Mouse (Mus musculus): ENCODE data around the gene Pbx1.

Gene Pbx1

DNA sequence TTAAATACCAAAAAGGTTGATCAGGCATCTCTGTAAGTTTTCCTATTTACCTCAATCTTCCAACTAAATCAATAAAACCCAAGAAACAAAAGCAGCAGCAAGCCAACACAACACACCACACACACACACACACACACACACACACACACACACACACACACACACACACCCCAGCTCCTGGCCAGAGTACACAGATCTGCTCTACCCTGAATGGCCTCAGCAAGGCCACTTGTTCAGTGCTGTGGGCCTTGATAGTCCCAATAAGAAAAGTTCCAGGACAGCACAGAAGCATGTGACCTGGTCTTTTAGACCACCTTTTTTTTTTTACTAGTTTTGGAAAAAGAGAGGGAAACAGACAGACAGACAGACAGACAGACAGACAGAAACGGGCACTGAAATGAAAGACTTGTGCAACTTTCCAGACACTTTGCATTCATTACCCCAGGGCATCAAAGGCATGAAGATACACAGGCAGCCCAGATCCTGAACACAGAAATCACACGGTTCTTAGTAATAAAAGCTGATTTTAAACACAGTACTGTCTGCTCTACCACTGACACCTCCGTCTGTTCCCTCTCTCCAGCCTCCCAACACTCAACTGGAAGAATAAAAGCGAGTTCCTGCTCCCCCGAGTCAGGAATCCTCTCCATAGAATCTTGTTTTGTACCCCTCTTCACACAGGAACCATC lies 6.9 kb downstream of the Pbx1 start:
- DNase-seq, result no peak

DNA sequence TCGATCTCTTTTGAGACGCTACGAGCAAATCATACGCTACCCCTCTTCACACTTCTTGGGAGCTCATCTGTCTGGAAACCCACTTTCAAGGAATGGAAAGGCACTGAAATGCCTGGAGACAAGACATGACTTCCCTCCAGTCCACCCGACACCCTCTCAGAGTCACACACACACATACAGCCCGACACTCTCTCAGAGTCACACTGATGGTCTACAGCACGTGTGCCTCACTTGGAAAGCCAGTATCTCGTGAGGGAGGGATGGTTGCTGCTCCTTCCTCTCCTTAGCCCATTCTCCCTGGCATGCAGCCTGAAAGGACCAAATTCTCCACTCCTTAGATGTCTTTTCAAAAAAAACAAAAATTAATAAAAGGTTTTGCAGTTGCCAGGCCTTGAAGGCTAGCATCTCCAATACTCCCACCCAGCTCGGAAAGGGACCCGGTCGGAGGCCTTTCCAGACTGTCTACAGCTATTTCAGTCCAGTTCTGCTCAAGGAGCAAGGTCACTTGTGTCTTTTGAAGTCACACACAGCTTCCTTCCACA lies 8.6 kb downstream of the Pbx1 start:
- DNase-seq, result no peak

DNA sequence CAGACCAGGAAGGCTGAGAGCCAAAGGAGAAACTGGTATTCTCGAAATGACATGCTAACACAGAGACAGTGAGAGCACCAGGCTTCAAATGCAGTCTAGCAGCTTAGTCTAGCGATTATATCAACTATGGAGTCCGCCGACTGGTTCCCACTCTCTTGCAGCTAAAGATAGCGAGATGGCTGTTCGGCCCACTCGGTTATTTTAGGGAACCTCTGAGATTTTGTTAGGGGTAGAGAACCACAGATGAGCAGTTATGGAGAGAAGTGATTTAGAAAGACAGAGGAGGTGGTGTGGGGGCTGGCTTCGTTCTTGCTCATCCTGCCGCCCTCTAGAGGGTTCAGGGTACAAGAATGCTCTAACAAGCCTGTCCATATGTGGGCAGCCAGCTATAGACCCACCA lies 13.2 kb downstream of the Pbx1 start:
- DNase-seq, result no peak

DNA sequence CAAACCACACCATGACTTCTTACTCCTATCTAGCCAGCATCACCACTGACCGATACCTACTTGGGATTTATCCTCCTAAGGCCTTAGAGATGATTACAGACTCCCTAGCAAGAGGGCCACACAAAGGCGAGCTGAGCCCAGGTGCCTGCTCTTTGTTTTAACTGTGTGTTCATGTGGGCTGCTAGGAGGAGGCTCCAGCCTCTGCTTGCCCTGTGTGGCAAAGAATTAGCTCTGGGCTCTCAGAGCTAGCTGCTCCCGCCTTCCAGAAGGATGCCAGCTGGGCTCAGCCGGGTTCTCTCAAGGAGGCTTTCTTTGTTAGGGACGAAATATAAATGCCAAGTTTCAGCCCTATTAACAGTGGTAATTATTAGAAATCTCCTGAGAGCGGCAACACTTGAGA lies 14.4 kb downstream of the Pbx1 start:
- DNase-seq, result no peak

DNA sequence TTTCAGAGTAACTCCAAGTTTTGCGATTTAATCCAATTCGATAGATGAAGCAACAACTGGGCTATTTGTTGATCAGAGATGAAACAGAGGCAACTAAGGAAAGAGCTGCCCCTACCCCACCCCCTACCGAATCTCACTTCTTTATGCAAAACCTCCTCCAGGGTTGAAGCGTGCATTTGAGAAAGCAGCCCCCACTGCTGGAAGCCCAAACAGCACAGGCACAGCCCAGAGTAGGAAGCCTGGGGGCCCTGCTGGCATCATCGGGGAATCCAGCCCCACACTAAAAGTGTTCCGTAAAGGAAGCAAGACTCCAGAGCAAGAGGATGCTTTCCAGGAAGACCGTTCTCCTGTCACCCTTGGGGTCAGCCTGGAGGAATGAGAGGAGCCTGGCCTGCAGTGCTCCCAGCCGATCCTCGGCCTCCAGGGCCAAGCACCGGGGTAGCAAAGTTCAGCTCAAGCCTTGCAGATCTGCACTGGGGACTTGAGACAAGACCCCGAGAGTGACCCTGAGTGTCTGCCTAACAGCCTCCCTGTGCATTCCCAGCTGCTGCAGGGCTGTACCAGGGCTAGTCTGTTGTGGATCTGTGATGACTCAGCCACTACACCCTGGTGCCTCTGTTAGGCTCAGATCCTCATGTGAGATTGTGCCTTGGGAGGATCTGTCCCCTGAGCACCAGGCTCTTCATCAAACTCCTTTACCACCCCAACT lies 15.2 kb downstream of the Pbx1 start:
- DNase-seq, result no peak

DNA sequence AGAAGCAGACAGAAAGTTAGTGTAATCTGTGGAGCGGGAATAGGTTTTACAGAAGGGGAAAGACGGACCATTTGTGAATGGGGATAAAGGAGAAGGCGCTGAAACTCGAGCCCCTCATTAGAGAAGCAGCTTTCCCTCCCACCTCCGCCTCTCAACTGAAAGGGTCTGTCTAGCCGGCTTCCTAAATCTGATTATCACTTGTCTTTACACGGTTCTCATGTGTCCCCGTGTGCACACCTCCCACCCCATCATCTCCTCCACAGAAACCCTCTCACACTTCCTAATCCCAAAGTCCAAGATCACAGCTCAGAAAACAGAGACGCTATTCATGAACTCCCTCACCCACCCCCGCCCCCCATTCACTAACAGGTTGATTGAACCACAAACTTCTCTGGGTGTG lies 21.5 kb downstream of the Pbx1 start:
- no peak for DNase-seq

DNA sequence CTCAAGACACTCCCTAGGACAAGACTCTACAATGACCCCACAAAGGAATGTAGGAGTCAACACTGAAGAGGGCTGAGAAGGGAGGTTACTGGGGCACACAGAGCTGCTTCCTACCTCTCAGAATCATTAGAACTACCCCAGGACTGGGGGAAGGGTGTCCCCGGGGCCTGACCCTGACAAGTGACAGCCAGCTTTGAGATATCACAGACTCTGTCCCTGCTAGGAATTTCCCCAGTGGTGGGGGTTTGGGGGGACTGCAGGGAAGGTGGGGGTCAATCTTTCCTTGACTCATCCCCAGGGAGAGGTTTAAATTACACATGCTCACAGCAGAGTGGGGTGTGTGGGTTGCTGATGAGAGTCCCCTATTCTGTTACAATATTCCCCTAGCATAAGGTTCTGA lies 22.0 kb downstream of the Pbx1 start:
- DNase-seq, result no peak

DNA sequence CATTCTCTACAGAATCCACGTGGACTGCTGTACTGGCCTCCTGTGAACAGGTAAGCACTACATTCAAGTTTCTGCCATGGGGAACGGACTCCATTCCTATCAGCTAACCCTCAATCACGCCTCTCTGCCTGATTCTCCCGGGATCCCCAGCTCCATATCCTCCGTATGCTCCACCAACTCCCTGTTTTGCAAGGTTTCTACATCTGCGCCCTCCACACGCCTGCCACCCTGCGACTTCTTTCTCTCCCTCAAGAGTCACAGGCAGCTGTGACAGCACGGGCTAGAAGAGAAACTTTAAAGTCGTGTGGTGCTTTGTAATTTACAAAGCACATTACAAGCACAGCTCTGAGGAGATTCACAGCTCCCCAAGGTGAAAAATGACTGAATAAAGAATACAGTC lies 23.3 kb downstream of the Pbx1 start:
- no peak for DNase-seq

DNA sequence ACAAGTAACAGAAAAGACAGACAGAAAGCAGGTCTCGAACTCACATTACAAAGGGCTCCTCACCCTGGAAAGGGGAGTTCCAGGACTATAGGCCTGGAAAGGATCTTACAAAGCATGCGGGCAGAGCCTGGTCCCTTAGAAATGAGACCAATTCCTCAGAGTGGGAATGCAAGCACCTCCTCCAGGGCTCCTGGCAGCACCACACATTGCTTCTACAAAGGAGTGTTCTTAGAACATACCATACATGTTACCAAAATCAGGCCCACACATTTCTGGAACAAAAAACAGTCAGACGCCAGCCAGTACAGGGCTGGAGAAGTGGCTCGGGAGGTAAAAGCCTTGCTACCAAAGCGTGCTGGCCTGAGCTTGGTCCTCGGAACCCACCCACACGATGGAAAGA lies 24.1 kb downstream of the Pbx1 start:
- no peak for DNase-seq

DNA sequence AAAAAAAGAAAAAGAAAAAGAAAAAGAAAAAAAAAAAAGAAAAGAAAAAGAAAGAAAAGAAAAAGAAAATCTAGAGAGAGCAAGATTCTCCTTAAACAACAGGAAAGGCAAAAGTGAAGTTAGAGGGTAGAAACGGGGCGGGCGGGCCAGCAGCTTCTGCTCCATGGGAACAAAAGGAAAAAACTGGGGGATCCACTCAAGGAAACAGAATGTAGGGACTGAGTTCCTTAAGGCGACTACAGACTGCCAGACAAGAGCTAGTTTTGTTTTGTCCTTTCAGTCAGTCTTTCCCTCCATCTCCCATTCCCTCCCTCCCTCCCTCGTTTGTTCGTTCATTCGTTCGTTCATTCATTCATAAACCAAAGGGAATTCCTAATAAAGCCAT lies 25.8 kb downstream of the Pbx1 start:
- DNase-seq, result no peak

DNA sequence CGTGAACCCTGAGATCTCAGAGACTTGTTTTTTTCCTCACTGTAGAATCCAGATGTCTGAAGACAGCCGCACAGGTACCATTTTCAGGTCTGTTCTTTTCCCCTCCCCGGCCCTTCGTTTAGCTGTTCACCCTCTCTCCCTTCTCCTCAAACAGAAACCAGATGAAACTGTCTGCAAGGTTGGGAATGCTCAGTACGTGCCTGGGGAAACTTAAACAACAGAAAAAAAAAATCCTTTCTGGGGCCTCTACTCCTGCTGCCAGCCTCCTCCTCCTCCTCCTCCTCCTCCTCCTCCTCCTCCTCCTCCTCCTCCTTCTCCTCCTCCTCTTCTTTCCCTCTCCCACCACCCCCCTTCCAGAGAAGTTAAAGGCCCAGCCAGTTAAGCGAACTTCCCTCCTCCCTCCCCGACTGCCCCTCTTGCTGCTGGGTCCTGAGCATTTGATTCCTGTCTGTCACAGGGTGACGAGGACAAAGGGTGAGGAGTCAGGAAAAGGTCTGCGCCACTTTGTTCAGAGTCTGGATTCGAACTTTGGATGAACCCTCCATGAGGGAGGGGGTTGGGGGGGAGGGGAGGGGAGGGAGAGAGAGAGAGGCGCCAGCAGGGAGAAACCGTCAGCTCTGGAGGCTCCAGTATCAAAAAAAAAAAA lies 26.3 kb downstream of the Pbx1 start:
- DNase-seq, result no peak

DNA sequence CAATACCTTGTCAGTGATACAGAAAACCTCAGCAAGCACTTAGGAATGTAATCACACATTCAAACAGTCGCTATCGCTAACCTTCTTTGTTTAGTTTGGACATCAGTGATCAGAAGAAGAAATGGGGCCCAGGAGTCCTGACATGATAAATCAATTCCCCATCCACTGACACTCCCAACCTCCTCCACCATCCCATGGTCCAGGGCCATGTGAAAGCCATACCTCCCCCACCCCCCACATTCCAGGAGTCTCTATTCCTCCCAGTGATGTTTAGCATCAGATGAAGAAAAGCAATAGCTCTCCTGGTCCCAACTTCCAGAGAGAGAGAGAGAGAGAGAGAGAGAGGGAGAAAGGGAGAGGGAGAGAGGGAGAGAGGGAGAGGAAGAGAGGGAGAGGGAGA lies 28.5 kb downstream of the Pbx1 start:
- DNase-seq, result no peak

DNA sequence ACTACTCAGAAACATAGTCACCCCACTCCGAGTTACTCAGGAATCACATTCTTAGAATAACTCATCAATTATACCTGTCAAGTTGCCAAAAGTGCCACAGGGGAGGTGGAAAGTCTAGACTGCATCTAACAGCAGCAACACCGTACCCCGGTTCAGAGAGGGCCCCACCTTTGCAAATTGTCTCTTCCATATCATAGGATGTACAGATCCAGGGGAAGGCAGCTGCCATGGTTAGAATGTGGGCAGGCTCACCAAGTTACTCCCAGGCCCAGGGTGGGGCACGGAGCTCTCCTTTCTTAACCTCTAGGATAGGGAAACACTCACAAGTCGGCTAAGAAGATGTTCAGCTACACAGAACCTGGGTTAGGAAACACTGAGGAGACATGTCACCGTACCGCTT lies 29.4 kb downstream of the Pbx1 start:
- no peak for DNase-seq

DNA sequence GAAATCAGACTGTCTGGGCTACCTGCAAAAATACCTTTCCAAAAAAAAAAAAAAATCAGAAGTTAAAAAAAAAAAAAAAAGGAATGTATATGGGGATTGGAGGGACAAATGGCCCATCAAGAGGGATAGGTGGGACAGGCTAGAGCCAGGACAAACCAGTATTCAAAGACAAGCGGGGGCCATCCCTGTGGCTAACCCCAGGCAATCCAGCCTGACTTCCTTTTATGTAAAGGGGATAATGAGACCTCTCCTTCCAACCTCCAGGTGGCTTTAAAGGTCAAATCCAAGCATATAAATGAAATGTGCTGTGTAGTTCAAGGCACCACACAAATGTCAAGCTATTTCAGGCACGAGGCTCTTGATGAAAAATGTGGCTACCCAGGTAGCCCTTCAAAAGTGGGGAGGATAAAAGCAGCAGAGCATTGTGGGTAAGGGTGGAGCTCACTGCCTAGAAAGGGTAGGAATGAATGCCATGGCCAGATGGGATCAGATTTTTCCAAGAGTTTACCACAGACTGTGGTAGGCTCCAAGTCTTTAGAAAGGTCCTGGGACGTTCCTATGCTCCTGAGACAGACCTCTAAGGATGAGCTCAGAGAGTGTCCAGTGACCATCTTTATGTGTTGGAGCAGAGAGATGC lies 36.4 kb downstream of the Pbx1 start:
- no peak for DNase-seq

DNA sequence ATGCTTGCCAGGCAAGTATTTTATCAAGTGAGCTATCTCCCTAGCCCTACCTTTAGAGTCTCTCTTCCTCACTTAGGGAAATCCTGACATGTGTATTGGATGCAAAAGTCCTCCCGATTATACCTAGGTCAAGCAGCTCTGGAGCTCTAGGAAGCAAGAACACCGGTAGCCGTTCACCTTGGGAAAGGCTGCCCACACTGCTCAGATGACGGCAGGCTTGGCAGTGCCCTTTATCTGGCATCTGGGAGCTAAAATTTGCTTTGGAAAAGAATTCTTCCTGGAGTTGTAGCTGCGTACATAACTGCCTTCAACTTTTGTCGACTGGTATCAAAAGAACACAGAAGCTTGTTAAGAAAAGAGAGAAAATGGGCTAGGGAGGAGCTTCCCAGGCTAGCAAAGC lies 37.5 kb downstream of the Pbx1 start:
- DNase-seq, result no peak

DNA sequence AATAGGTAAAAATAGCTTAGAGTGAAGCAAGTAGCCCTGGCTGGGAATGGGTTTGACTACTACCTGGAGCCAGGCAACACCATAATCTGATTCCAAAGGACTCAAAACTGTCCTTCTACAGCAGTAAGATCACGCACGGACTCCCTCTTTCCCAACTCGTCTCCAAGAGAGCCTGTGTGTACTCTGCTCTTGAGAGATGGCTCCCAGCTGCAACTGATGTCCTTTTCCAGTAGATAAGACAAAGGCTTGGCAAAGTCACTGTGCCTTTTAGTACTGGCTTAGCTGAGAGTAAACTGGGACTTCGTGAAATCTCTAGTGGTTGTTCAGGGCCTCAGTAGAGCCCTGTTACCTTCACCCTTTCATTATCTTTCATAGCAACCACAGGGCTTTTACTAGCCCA lies 38.6 kb downstream of the Pbx1 start:
- DNase-seq, result no peak

DNA sequence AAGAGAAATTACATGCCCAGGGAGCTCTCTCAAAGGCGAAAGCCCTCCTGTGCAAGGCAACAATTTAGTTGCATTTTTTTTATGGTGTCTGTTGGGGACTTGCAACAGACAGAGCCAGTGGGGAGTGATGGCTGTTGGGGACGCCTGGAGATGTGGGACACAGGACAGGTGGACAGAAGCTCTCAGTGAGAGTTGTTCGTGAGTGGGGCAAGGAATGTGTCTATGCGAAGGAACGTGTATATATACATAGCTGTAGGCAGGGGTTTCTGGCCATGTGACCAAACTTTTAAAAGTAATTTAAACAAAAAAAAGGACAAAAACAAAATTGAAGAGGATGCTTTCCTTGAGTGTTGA lies 39.6 kb downstream of the Pbx1 start:
- DNase-seq, result no peak

DNA sequence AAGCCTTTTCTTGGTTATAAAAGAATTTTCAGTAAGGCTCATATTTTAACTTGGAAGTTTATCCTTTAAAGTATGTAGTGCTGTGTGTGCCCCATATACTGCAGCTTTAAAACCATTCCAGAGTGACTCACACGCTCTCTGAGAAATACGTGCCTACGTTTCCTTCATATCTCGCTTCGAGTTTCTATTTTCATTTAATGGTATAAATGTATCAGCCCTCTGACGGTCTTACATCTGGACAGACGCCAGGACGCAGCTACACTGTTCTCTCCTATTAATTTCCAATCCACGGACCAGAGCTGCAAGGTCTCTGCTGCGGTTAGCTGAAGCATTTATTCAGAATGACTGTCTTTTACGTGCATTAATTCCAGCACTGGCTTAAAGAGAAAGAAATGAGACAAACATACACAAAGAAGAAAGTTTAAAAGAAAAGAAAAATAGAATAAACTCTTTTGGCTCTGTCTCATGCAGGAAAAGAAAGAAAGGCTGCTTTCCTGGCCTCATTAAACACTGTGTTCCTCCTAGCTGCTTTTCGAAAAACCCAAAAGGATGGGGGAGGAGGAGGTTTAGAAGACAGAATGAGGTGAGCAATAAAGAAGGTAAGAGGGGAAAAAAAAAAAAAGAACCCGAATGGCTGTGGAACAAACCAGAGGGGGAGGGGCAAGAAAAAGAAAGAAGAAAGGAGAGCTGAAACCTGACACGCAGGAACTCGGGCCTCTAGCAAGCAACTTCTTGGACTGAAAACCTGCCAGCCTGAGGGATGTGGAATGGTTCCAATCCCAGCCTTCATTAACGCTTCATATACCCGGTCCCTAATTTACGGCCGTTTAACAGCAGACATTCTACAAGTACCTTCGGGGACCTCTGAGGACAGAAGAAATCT lies 40.2 kb downstream of the Pbx1 start:
- DNase-seq, result peak; percentile 53

DNA sequence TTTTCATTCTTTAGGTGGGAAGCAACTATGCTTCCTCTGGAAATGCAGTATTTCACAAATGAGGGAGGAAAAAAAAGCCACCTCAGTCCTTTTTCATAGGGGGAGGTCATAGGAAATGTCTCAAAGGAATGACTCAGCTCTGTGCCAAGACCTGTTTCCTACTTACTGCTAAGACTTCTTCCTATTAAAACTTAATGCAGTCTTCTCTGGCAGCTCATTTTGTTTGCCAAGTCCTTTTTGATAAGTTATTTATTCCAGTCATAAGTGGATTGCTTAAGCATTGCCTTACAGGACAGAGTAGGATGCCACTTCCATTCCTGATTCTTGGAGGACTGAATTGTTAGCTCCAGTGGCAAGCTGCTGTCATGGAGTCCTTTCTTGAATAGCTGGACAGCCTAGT lies 41.3 kb downstream of the Pbx1 start:
- no peak for DNase-seq

DNA sequence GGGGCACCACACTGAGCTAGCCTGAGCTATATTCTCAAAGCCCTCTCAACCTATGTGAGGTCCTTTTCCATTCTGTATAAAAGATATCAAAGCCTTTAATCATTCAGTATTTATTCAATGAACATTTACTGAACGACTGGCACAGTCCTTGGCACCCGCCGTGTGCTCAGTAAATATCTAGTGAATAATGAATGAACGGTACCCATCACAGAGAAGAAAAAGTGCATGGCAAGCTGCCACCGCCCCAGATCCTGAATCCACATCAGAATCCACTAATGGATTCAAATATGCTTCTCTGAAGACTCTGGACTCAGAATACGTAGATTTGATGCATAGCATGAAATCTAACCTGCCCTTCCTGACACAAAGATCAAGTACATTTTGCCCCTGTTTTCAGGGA lies 45.9 kb downstream of the Pbx1 start:
- no peak for DNase-seq

DNA sequence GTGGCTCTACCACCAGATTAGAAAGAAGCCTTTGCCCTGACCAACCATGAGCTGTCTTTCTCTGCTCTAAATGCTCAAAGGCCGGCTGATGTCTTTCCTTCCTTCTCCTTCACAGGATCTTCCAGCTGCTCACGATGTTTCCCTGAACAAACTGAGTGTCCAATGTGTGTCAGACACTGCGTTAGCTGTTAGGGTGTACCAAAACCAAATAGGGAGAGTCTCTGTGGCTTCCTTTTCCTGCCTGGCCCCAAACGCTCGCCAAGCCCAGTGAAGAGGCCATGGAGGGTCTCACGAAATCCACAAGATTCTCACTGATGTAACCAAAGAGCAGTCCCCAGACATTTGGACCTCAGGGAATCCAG lies 47.5 kb downstream of the Pbx1 start:
- DNase-seq, result peak; percentile 25

DNA sequence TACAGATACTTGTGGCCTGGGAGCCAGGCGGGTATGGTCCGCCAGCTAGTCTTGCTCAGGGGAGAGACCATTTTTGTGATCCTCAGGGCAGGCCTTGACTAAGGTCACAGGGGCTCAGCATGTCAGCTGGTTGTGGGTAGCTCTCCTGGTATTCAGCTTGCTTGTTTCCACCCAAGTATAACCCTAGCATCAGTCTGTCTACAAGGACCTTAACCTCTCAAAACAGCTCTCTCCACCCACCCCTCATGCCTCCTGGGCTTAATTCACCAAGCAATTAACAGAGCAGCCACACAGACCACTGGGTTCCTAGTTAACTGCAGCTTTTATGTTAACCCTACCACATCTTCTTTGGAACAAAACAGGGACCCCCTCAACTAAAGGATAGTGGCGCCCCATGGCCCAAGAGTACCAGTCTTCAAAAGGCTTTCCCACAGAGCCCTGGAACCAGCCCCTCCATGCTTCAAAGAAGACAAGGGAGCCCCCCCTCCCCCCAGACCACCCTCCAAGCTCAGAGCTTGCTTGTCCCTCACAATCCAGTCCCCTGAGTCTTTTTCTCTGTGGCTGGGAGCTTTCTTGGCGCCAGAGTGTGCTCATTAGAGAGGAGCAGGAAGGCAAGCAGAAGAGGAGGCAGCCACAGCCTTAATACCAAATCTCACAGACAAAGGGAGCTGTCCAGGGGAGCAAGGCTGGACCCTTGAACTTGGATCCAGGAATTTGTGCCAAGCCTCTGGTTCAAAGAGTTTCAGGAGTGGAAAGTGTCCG lies 48.1 kb downstream of the Pbx1 start:
- DNase-seq, result peak; percentile 62
